Mouse (Mus musculus): ENCODE results near the gene Tnfsf9.

DNA sequence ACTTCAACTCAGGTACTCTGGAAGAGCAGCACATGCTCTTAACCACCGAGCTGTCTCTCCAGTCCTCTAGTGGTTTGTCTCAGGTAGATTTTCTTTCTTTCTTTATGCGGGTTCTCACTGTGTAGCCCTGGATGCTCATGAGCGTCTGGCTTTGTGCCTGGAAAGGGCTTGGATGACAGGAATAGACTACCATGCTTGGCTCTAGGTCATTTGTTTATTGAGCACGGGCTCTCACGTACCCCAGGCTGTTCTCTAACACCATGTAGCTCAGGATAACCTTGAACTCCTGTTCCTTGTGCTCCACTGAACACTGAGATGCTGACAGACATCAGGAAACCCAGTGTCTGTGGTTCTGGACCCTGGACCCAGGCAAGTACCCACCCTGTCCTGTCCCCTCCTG is 22.6 kb upstream of the Tnfsf9 start:
- TF ChIP-seq POLR2A (IDR thresholded peaks at IDR 0.05; ENCODE audit: insufficient read length, low read depth) (no peak), POLR2AphosphoS2 (IDR thresholded peaks at IDR 0.05; ENCODE audit: insufficient read length, low read depth) (no peak), MAX (IDR thresholded peaks at IDR 0.05; ENCODE audit: low read depth) (no peak), USF1 (IDR thresholded peaks at IDR 0.05; ENCODE audit: low read depth) (no peak), E2F4 (IDR thresholded peaks at IDR 0.05; ENCODE audit: insufficient read depth) (no peak), REST (IDR thresholded peaks at IDR 0.05; ENCODE audit: insufficient read depth, insufficient read length) (no peak), TCF12 (IDR thresholded peaks at IDR 0.05; ENCODE audit: insufficient read depth, poor library complexity, severe bottlenecking) (no peak)
